Comparison of ENCODE assay signal across 17 mouse cellular contexts in genomic region chr3:150784576-150784975, GRCm38 (mm10).
"Had no signal": no experiment of that assay in that cellular context is flagged by ENCODE, and none has a peak within 500 bp of the region (broad histone marks: within the 10 kb centered on the region; RNA-seq: fewer than 3 reads in every experiment).

No protein-coding gene starts in this region.

- H3K36me3 ChIP-seq: lung, embryonic 15.5 days; midbrain, embryonic 10.5 days; midbrain, embryonic 12.5 days; neural tube, embryonic 13.5 days; neural tube, embryonic 15.5 days; stomach, embryonic 15.5 days had no signal

- H3K9ac ChIP-seq: lung, embryonic 15.5 days; midbrain, embryonic 12.5 days; neural tube, embryonic 13.5 days; neural tube, embryonic 15.5 days; stomach, embryonic 15.5 days had no signal

- H3K4me3 ChIP-seq: lung, embryonic 15.5 days; midbrain, embryonic 10.5 days; midbrain, embryonic 12.5 days; myocyte; neural tube, embryonic 13.5 days; neural tube, embryonic 15.5 days; stomach, embryonic 15.5 days had no signal

- H3K9me3 ChIP-seq: lung, embryonic 15.5 days; midbrain, embryonic 10.5 days; midbrain, embryonic 12.5 days; neural tube, embryonic 13.5 days; neural tube, embryonic 15.5 days; stomach, embryonic 15.5 days had no signal

- ATAC-seq: midbrain, embryonic 16.5 days had no signal

- H3K27ac ChIP-seq: lung, embryonic 15.5 days; midbrain, embryonic 10.5 days; midbrain, embryonic 12.5 days; neural tube, embryonic 13.5 days; neural tube, embryonic 15.5 days; stomach, embryonic 15.5 days; stomach, postnatal 0 days had no signal

- H3K27me3 ChIP-seq: lung, embryonic 15.5 days; midbrain, embryonic 12.5 days; neural tube, embryonic 13.5 days; neural tube, embryonic 15.5 days; stomach, embryonic 15.5 days had no signal

- H3K4me1 ChIP-seq: lung, embryonic 15.5 days; midbrain, embryonic 10.5 days; midbrain, embryonic 12.5 days; neural tube, embryonic 13.5 days; neural tube, embryonic 15.5 days; stomach, embryonic 15.5 days had no signal

- DNase-seq: lung, adult 18-20 months; lung, postnatal 10 days; lung, postnatal 4 days; midbrain, embryonic 14.5 days; right cerebral cortex, postnatal 14 days; thymus, adult 2 months; thymus, postnatal 25 days; thymus, postnatal 4 days had no signal

- H3K4me2 ChIP-seq: lung, embryonic 15.5 days; midbrain, embryonic 12.5 days; neural tube, embryonic 13.5 days; neural tube, embryonic 15.5 days; stomach, embryonic 15.5 days had no signal
